Mouse (Mus musculus): ENCODE results near the gene Mia2. TPM values are rescaled to one million over a fixed set of nuclear protein-coding genes. Genes with fewer than 3 reads are reported as not detected.

The Mia2 gene
- polyA plus RNA-seq, 1 experiment: 32.8 TPM

DNA sequence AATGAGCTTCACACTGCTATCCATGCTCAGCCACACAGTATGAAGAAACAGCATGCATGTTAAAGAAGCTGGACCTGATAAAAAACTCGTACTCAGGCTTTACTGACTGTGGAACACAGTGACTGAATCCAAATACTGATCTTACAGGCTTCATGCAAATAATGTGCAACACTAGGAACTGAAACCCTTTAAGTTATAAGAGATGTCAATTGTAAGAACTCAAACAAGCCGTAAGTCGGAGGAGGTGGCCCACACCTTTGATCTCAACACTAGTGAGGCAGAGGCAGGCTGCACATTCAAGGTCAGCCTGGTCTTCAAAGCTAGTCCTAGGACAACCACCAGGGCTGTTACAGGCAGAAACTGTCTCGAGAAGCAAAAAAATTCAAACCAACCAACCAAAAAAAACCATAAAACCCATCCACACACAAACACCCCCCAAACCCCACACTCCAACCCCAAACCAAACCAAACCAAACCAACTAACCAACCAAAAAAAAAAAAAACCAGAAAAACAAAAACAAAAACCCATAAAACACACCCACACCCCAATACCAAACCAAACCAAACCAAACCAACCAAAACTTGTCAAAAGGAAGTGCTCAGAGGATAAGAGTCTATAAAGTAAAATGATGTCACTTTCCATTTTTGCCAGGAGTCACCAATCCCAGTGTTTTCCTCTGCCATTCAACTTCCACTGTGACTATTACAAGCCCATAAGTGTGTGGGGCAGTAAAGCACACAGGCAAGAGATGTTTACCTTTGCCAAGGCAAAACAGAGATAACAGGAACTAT lies 110.8 kb downstream of the Mia2 start:
- H3K4me1 ChIP-seq (ENCODE audit: control insufficient read depth, insufficient read depth, low read length): peaks cover 5% of the 10 kb centered on the region
- 79% methylated on average over 4 of the region's 4 CpGs for WGBS
- TF ChIP-seq CTCF (IDR thresholded peaks at IDR 0.05; ENCODE audit: insufficient read depth, low read length) (no peak), POLR2A (IDR thresholded peaks at IDR 0.05; ENCODE audit: borderline replicate concordance, extremely low read depth, low read depth, low read length) (no peak)
- H3K4me3 ChIP-seq (replicated peaks; ENCODE audit: extremely low read depth, low read depth, low read length): no peak overlapping the region
- no peak for DNase-seq

DNA sequence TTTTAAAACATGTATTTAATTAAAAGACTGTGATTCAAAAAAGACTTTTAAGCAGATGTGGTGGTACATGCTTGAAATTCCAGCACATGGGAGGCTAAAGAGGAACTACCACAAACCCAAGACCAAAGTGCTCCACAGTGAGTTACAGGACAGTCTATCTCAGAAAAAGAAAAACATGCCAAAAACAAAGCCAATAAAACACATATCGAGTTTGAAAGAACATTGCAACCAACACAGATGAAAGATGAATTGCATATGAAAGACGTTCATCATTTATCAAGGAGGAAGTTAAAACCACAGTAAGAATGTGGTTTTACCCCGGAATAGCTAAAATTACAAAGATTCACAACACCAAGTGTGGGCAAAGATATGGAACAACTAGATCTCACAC lies 111.4 kb downstream of the Mia2 start:
- TF ChIP-seq CTCF (IDR thresholded peaks at IDR 0.05; ENCODE audit: insufficient read depth, low read length) (no peak), POLR2A (IDR thresholded peaks at IDR 0.05; ENCODE audit: borderline replicate concordance, extremely low read depth, low read depth, low read length) (no peak)
- no peak overlapping the region for H3K4me3 ChIP-seq (replicated peaks; ENCODE audit: extremely low read depth, low read depth, low read length)
- peaks cover 5% of the 10 kb centered on the region for H3K4me1 ChIP-seq (ENCODE audit: control insufficient read depth, insufficient read depth, low read length)
- DNase-seq: no peak
- WGBS: 53% methylated on average over 3 of the region's 3 CpGs

DNA sequence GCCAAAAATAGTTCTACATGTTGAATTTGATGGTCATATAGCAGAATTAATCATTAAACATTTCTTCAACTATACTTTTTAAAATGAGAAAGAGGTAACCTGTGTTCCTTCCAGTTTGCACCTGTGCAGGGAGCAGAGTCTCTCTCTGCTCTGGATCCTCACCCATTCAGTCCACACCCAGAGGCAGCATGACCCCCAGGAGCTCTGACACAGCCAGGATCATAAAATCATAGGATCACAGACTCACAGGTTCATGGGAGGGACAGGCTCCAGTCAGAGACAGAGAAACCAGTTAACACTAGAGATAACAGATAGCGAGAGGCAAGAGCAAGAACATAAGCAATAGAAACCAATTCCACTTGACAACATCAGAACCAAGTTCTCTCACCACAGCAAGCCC lies 112.2 kb downstream of the Mia2 start:
- TF ChIP-seq POLR2A (IDR thresholded peaks at IDR 0.05; ENCODE audit: borderline replicate concordance, extremely low read depth, low read depth, low read length): no peak
- TF ChIP-seq CTCF (IDR thresholded peaks at IDR 0.05; ENCODE audit: insufficient read depth, low read length): no peak
- no peak overlapping the region for H3K4me3 ChIP-seq (replicated peaks; ENCODE audit: extremely low read depth, low read depth, low read length)
- WGBS: 84% methylated on average over 1 of the region's 1 CpGs
- H3K4me1 ChIP-seq (ENCODE audit: control insufficient read depth, insufficient read depth, low read length): peaks cover 5% of the 10 kb centered on the region
- no peak for DNase-seq

DNA sequence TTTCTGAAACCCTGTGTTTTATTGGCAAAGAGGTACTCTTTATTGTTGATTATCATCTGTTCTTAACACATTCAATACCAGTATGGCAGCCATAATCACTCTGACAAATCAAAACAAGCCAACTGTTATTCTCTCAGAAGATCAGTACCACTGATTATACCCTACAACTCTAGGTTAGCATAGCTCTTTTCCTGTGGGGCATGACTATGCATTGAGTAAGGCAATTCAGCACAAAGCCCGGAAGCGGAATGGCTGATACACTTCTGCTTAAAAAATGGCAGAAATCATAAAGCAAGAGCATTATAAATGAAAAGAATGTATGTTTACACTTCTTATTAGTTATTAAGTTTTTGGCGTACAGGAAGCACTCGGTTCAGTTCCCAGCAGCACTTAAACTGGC lies 120.6 kb downstream of the Mia2 start:
- Histone ChIP-seq H3K4me3 (replicated peaks; ENCODE audit: extremely low read depth, low read depth, low read length) (no peak overlapping the region), H3K4me1 (ENCODE audit: control insufficient read depth, insufficient read depth, low read length) (peaks cover 9% of the 10 kb centered on the region)
- WGBS: 75% methylated on average over 4 of the region's 4 CpGs
- TF ChIP-seq POLR2A (IDR thresholded peaks at IDR 0.05; ENCODE audit: borderline replicate concordance, extremely low read depth, low read depth, low read length) (no peak), CTCF (IDR thresholded peaks at IDR 0.05; ENCODE audit: insufficient read depth, low read length) (no peak)
- DNase-seq: no peak

DNA sequence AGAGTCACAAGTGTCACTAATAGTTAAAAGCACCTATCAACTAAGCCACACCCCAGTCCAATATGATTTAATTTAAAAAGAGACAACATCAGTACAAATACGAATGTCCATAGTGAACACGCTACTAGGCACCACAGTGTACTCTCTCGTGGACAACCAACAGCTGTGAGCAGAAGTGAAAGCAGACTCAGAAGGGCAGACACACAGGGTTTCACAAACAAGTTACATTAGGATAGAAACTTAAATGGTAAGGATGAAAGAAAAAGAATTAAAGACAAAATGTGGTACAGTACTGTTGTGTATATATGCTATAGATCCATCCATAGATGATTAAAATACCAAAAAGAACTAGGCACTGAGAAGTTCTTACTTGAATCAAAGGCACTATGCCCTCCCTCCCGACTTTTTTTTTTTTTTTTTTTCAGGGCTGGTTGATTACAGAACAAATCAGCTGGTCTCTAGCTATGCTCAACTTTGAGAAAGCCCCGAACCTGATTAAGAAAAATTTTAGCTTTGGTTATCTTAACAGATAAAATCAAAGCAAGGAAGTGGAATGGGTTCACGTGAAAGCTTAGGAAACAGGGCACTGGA lies 121.2 kb downstream of the Mia2 start:
- no peak for TF ChIP-seq CTCF (IDR thresholded peaks at IDR 0.05; ENCODE audit: insufficient read depth, low read length)
- no peak for TF ChIP-seq POLR2A (IDR thresholded peaks at IDR 0.05; ENCODE audit: borderline replicate concordance, extremely low read depth, low read depth, low read length)
- 42% methylated on average over 6 of the region's 6 CpGs for WGBS
- Histone ChIP-seq H3K4me3 (replicated peaks; ENCODE audit: extremely low read depth, low read depth, low read length) (no peak overlapping the region), H3K4me1 (ENCODE audit: control insufficient read depth, insufficient read depth, low read length) (peaks cover 9% of the 10 kb centered on the region)
- no peak for DNase-seq

DNA sequence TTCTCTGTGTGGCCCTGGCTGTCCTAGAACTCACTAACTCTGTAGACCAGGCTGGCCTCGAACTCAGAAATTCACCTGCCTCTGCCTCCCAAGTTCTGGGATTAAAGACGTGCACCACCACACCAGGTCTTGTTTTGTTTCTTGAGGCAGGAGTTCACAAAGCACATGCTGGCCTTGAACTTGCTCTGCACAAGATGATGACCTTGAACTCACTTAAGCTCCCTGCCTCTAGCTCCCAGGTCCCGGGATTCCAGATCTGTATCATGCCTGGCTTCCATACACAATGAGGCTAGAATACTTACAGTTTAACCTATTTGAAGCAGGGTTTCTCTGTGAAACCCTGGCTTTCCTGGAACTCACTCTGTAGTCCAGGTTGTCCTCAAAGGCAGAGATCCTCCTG lies 121.7 kb downstream of the Mia2 start:
- no peak for DNase-seq
- TF ChIP-seq POLR2A (IDR thresholded peaks at IDR 0.05; ENCODE audit: borderline replicate concordance, extremely low read depth, low read depth, low read length) (no peak), CTCF (IDR thresholded peaks at IDR 0.05; ENCODE audit: insufficient read depth, low read length) (no peak)
- H3K4me3 ChIP-seq (replicated peaks; ENCODE audit: extremely low read depth, low read depth, low read length): no peak overlapping the region
- WGBS: 74% methylated on average over 3 of the region's 3 CpGs
- peaks cover 9% of the 10 kb centered on the region for H3K4me1 ChIP-seq (ENCODE audit: control insufficient read depth, insufficient read depth, low read length)

DNA sequence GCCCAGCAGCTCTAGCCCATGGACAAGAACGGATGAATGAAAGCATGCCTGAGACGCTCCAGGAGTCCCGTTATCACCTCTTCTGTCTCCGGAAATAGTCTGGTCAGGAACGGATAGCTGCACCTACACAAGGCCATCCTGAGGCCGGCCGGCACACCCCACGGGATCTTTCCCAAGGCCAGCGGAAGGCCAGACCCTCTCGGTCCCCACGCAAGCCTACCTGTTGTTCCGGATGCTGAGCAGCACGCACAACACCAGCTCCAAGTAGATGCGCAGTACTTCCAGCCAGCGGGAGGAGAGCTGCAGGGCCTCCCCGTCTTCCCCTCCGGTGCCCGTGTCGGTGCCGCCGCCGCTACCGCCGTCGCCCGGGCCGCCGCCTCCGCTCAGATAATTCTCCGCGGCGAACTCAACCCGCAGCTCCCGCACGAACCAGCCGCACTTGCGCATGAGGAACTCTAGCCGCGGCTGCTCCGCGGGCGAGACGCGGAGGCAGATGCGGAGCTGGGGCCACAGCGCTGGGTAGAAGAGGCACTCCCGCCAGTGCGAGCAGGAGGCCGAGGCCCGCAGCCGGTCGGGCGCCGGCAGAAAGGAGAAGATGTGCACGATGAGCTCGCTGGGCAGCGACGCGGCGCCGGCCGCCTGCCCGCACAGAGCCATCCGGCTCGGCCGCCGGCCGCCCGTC lies 123.2 kb downstream of the Mia2 start:
- DNase-seq: peak; percentile 33
- Histone ChIP-seq H3K4me1 (ENCODE audit: control insufficient read depth, insufficient read depth, low read length) (peaks cover 9% of the 10 kb centered on the region), H3K4me3 (replicated peaks; ENCODE audit: extremely low read depth, low read depth, low read length) (peak overlapping the region; percentile 97)
- TF ChIP-seq CTCF (IDR thresholded peaks at IDR 0.05; ENCODE audit: insufficient read depth, low read length) (no peak), POLR2A (IDR thresholded peaks at IDR 0.05; ENCODE audit: borderline replicate concordance, extremely low read depth, low read depth, low read length) (no peak)
- under 1% methylated on average over 69 of the region's 69 CpGs for WGBS

DNA sequence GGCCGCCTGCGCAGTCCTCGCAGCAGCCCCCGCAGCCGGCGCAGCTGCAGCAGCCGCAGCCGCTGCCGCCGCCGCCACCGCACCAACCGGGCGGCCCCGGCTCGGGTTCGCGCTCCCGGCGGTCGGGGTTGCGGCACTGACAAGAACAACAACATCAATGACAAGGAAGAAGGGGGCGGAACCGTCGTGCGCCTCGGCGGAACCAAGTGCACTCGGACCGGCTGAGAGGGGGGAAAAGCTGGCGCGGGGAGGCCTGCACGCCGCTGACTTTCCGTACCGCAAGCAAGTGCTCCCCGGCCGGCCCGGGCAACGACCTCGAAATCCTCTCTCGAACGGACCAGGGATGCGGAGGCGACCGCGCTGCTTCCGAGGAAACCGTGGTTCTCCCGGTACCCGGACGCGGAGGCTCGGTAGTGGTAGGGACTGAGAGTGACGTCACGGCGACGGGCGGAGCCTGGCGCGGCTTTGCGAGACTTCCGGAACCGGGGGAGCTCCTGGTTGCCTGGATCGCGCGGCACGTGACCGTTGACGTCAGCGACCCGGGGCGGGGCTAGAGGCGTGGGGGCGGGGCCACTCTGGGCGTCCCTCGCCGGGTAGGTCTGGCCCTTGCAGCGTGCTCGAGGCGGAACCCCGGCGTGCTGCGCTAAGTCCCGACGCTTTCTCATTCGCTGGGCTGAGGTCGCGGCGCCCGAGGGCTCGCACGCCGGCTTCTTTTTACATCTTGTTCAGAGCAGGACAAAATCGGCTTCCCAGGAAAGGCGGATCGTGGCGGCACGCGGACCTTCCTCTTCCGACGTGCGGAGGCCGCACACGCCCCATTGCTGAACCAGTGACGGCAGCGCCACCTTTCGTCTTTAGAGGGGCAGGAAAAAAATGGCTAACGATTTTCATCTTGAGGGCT lies 124.0 kb downstream of the Mia2 start, which contains the start of gene Fbxo33:
TSS of gene Fbxo33 (minus strand) at position 401 of the 901 bp plus-strand sequence.
- Histone ChIP-seq H3K4me1 (ENCODE audit: control insufficient read depth, insufficient read depth, low read length) (peaks cover 9% of the 10 kb centered on the region), H3K4me3 (replicated peaks; ENCODE audit: extremely low read depth, low read depth, low read length) (peak within 1 kb of the TSS; percentile 97)
- peak; percentile 95 for DNase-seq
- TF ChIP-seq POLR2A (IDR thresholded peaks at IDR 0.05; ENCODE audit: borderline replicate concordance, extremely low read depth, low read depth, low read length) (no peak; the same call in 1 of the 2 replicates), CTCF (IDR thresholded peaks at IDR 0.05; ENCODE audit: insufficient read depth, low read length) (peak; percentile 54)
- under 1% methylated on average over 109 of the region's 109 CpGs for WGBS

DNA sequence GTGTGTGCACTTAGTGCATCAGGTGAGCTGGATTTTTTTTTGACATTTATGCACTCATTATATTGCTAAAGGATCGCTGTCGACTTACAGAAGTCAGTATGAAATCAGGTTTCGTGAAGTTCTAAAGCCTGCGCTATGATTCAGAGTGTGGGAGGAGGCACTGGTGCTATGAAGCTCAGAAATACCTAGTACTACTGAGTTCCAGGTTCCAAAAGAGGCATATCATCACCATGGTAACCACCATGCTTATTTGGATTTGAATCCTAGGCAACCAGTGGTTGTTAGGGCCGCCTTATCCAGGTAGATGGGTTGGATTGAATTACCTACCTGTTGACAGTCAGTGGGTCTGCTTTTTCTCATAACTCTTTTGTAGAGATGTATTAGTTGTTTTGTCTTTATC lies 132.8 kb downstream of the Mia2 start:
- no peak for DNase-seq
- 80% methylated on average over 5 of the region's 5 CpGs for WGBS
- no peak overlapping the region for H3K4me3 ChIP-seq (replicated peaks; ENCODE audit: extremely low read depth, low read depth, low read length)
- TF ChIP-seq POLR2A (IDR thresholded peaks at IDR 0.05; ENCODE audit: borderline replicate concordance, extremely low read depth, low read depth, low read length) (no peak), CTCF (IDR thresholded peaks at IDR 0.05; ENCODE audit: insufficient read depth, low read length) (no peak)
- no peaks in the 10 kb centered on the region for H3K4me1 ChIP-seq (ENCODE audit: control insufficient read depth, insufficient read depth, low read length)
